Mouse (Mus musculus): ENCODE data around the gene Mocs1. TPM values are rescaled to one million over a fixed set of nuclear protein-coding genes. Genes with fewer than 3 reads are reported as not detected.

Mocs1 gene
- polyA plus RNA-seq (2014; fragmentation: Illumina TruSeq; extraction: RNeasy Lipid Tissue Mini Kit (QIAGEN cat#74804); ENCODE audit: low read depth, low replicate concordance), result 11.4 TPM

DNA sequence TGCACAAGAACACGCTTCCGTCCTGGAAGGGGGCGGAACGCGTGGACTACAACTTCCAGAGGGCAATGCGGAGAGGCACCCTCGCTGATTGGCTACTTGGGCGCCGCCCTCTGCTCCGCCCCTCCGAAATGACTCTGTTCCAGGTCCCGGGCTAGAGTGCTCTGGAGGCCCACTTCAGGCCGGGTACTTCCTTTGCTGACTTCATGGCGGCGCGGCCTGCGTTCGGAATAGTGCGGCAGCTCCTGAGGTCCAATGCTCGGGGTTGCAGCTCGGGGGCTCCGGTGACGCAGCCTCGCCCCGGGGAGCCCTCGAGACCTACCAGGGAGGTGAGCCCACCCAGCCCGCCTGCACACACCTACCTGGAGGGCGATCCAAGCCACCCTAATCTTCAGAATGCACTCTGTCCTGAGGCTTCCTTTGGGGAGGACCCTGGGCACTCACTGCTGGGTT is at the start of gene Mocs1:
Mocs1 (plus strand) TSS at position 124 of the 450 bp plus-strand sequence.

Other genes starting within 250 kb of the Mocs1 start
- gene Daam2, start 136.0 kb downstream of the Mocs1 start, polyA plus RNA-seq (2014; fragmentation: Illumina TruSeq; extraction: RNeasy Lipid Tissue Mini Kit (QIAGEN cat#74804); ENCODE audit: low read depth, low replicate concordance), result 6.9 TPM
- gene Kif6, start 186.8 kb downstream of the Mocs1 start, polyA plus RNA-seq (2014; fragmentation: Illumina TruSeq; extraction: RNeasy Lipid Tissue Mini Kit (QIAGEN cat#74804); ENCODE audit: low read depth, low replicate concordance), result 2.7 TPM